Comparison of ENCODE assay signal across 10 mouse cellular contexts in the genomic region with DNA sequence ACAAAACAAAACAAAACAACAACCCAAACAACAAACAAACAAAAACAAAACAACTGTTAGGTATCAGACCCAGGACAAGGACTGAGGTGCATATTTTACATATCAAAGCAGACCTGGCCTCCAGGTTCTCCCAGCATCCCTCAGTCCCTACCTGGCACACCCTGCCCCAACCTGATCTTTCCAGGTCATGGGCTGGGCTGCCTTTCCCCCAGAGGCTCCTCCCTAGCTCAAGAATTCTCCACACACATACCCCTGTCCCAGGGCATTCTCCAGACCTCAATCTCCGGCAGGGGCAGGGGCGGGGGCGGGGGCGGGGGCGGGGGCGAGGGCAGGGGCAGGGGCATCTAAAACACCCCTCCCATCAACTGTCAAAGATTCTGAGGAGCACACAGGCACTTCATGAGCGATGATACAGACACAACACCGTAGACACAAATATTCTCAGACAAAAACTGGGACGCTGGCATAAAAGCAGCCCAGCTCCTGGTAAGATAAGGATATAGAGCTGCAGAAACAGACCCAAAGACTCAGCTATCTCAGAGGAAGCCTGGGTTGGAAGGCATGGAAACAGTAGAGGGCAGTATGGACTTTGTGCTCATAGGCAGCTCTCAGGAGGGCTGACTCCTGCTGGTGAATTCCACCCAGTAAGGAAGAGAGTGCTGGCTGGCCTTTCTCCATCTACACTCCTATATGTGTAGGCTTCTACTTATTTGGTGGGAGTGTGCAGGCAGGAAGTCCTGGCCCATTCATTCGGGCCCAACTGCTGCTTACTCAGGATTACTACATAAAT.
DNase-seq lines count a peak whose midpoint lies in the region; ATAC-seq and TF ChIP-seq lines count a peak whose summit lies in the region.
"Had no signal": no experiment of that assay in that cellular context is flagged by ENCODE, and none has a peak within 500 bp of the region (broad histone marks: within the 10 kb centered on the region; RNA-seq: fewer than 3 reads in every experiment).

No protein-coding gene starts in this region.

- H3K9me3 ChIP-seq in midbrain, embryonic 10.5 days (replicated peaks): no peaks in the 10 kb centered on the region
- no peaks in the 10 kb centered on the region for H3K9me3 ChIP-seq in midbrain, embryonic 11.5 days (ENCODE audit: control insufficient read depth, low read length)
- H3K9me3 ChIP-seq: liver, embryonic 13.5 days had no signal

- no peaks in the 10 kb centered on the region for H3K36me3 ChIP-seq in heart, adult 2 months (ENCODE audit: control insufficient read depth, insufficient read depth, low read length)
- no peaks in the 10 kb centered on the region for H3K36me3 ChIP-seq in midbrain, embryonic 10.5 days
- H3K36me3 ChIP-seq in midbrain, embryonic 11.5 days (ENCODE audit: control insufficient read depth, insufficient read depth, low read length): no peaks in the 10 kb centered on the region
- H3K36me3 ChIP-seq: liver, embryonic 13.5 days had no signal

- no peak for TF ChIP-seq EP300 in heart, adult 2 months (IDR thresholded peaks at IDR 0.05; ENCODE audit: insufficient read depth, low read depth, low read length)

- H3K4me3 ChIP-seq in heart, adult 2 months: no peak overlapping the region
- H3K4me3 ChIP-seq in midbrain, embryonic 10.5 days: no peak overlapping the region
- H3K4me3 ChIP-seq in midbrain, embryonic 11.5 days (ENCODE audit: low read depth, low read length): no peak overlapping the region
- H3K4me3 ChIP-seq in cortical plate, adult 2 months (ENCODE audit: insufficient read depth, low read length): no peak overlapping the region
- H3K4me3 ChIP-seq: liver, embryonic 13.5 days had no signal

- no peak overlapping the region for H3K4me2 ChIP-seq in midbrain, embryonic 11.5 days
- H3K4me2 ChIP-seq: liver, embryonic 13.5 days had no signal

- DNase-seq in heart, adult 2 months: no peak
- no peak for DNase-seq in heart, postnatal 36 days
- no peak for DNase-seq in midbrain, embryonic 10.5 days (ENCODE audit: low spot score)
- DNase-seq in midbrain, embryonic 11.5 days (ENCODE audit: low spot score, missing footprints): no peak
- peak; percentile 16 for DNase-seq in thymus, postnatal 25 days
- no peak for DNase-seq in layer of hippocampus, postnatal 14 days (ENCODE audit: low spot score in 2 of 2)
- DNase-seq in left cerebral cortex, adult 8-10 months (ENCODE audit: low spot score in 2 of 2): no peak
- DNase-seq: adrenal gland, postnatal 14 days; liver, embryonic 13.5 days had no signal

- ATAC-seq in midbrain, embryonic 11.5 days (ENCODE audit: low FRiP score): no peak

- H3K4me1 ChIP-seq in heart, adult 2 months (ENCODE audit: control insufficient read depth, insufficient read depth, low read length): no peaks in the 10 kb centered on the region
- H3K4me1 ChIP-seq in midbrain, embryonic 10.5 days: no peaks in the 10 kb centered on the region
- H3K4me1 ChIP-seq in midbrain, embryonic 11.5 days (ENCODE audit: control insufficient read depth, insufficient read depth, low read length): no peaks in the 10 kb centered on the region
- H3K4me1 ChIP-seq in cortical plate, adult 2 months (ENCODE audit: control insufficient read depth, insufficient read depth, low read length): no peaks in the 10 kb centered on the region
- H3K4me1 ChIP-seq: liver, embryonic 13.5 days had no signal

- no peaks in the 10 kb centered on the region for H3K79me2 ChIP-seq in heart, adult 2 months (replicated peaks; ENCODE audit: control insufficient read depth, insufficient read depth, low read length)

- H3K9ac ChIP-seq in heart, adult 2 months (ENCODE audit: low read depth, low read length): no peak overlapping the region
- no peak overlapping the region for H3K9ac ChIP-seq in midbrain, embryonic 11.5 days (ENCODE audit: low read length)
- H3K9ac ChIP-seq: liver, embryonic 13.5 days had no signal

- no peaks in the 10 kb centered on the region for H3K27me3 ChIP-seq in heart, adult 2 months (ENCODE audit: control insufficient read depth, insufficient read depth, low read length)
- no peaks in the 10 kb centered on the region for H3K27me3 ChIP-seq in midbrain, embryonic 10.5 days (ENCODE audit: low read depth, poor library complexity, severe bottlenecking)
- no peaks in the 10 kb centered on the region for H3K27me3 ChIP-seq in midbrain, embryonic 11.5 days (ENCODE audit: control insufficient read depth, insufficient read depth, low read length)
- H3K27me3 ChIP-seq: liver, embryonic 13.5 days had no signal

- WGBS in heart, adult 2 months: 33% methylated on average over 10 of the region's 10 CpGs
- WGBS in midbrain, embryonic 10.5 days: 61% methylated on average over 10 of the region's 10 CpGs
- 61% methylated on average over 10 of the region's 10 CpGs for WGBS in midbrain, embryonic 11.5 days

- intact Hi-C loops in heart, adult 2 months (cut with DNase I): no loop called here
- intact Hi-C loops in heart, postnatal 36 days (cut with DNase I): no loop called here

- TF ChIP-seq POLR2A in heart, adult 2 months (IDR thresholded peaks at IDR 0.05; ENCODE audit: insufficient read depth, low read depth, low read length): no peak
- TF ChIP-seq POLR2A in cortical plate, adult 2 months (IDR thresholded peaks at IDR 0.05; ENCODE audit: extremely low read depth, insufficient read depth, low read length): no peak

- 0 out of 2 replicates have a peak, but pooled peaks have one; percentile 11 for TF ChIP-seq CTCF in heart, adult 2 months (IDR thresholded peaks at IDR 0.05)
- peak; percentile 42; the same call in 1 of the 2 replicates for TF ChIP-seq CTCF in cortical plate, adult 2 months (IDR thresholded peaks at IDR 0.05; ENCODE audit: extremely low read depth, insufficient read depth, low read length)

- H3K27ac ChIP-seq in heart, adult 2 months: no peak overlapping the region
- H3K27ac ChIP-seq in midbrain, embryonic 10.5 days (replicated peaks): 0 out of 2 replicates have a peak overlapping the region, but pooled peaks have one; percentile 38
- H3K27ac ChIP-seq in midbrain, embryonic 11.5 days (ENCODE audit: low read depth, low read length): no peak overlapping the region
- H3K27ac ChIP-seq in cortical plate, adult 2 months (ENCODE audit: insufficient read depth, low read length): no peak overlapping the region
- H3K27ac ChIP-seq: liver, embryonic 13.5 days had no signal
